Mouse (Mus musculus) thymus, adult 2 months (tissue): ENCODE results near the gene Lpcat3.

Source experiments
- CTCF ChIP-seq: fragments of 200-500 bp; IDR thresholded peaks from 2 replicates; pipeline ENCODE4 v1.5.1; 2012; ENCODE audit warnings: mild to moderate bottlenecking, control low read depth, low read length, moderate library complexity, borderline replicate concordance; ENCODE audit not compliant: control insufficient read depth, poor library complexity, insufficient read depth; ENCODE audit errors: extremely low read depth
- POLR2A ChIP-seq: fragments of 200-500 bp; IDR thresholded peaks from 2 replicates; pipeline ENCODE4 v1.6.1; 2012; ENCODE audit warnings: mild to moderate bottlenecking, low read length, control low read depth, moderate library complexity; ENCODE audit not compliant: control insufficient read depth, poor library complexity, insufficient read depth; ENCODE audit errors: extremely low read depth

GRCm38 (mm10) chr6:124630763-124631162, 32.1 kb upstream of the Lpcat3 start:
- TF ChIP-seq CTCF (no peak), POLR2A (no peak)
